Mouse (Mus musculus) left cerebral cortex, adult 9 months (tissue): Measurements from ENCODE around the gene 4930539E08Rik.

Experiments used
- DNase-seq, 2 experiments: peaks; one replicate each; pipeline ENCODE4 v3.0.0; 2022; ENCODE audit warnings: low spot score in 2 of 2

Gene 4930539E08Rik

GRCm38 (mm10) chr17:28915060-28915628 is at the start of gene 4930539E08Rik:
TSS of gene 4930539E08Rik (minus strand) at chr17:28915324.
- DNase-seq: no peak

DNA sequence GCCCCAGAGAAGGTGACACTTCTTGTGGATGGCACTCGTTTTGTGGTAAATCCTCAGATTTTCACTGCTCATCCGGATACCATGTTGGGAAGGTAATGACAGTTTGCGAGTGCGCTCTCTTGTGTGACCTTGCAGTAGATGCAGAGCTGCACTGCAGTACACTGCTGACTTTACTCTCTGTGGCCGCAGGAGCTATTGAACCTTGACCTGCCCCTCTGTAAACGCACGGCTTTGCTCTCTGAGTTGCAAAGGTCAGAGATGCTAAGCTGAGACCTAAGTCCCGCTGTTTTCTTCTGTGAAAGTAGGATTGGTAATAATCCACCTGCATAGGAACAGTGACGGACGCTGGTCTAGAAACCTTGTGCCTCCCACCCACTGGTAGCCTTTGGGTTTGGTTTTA is 46.5 kb upstream of the 4930539E08Rik start:
- no peak for DNase-seq

- DNase-seq: no peak
Measured at GRCm38 (mm10) chr17:28960597-28960996, 45.5 kb upstream of the 4930539E08Rik start.

DNA sequence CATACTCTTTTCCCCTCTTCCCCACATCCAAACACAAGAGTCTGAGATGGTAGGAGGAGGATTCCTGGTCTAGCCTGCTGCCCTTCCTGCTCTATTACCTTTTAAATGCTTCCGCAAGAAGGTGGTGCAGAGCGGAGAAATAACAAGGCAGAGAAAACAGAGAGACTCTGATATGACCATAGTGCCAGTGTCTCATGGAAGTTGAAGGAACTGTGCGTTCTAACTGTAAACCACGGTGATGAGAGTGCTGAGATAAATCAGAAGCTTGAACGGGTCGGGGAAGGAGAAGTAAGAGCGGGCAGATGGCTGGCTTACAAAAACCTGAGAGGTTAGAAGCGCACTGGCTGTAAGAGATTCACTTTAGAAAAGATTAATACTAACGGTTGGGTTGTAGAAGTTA is 39.3 kb upstream of the 4930539E08Rik start:
- no peak for DNase-seq

- DNase-seq: no peak
Measured at GRCm38 (mm10) chr17:28953251-28953650, 38.1 kb upstream of the 4930539E08Rik start.

GRCm38 (mm10) chr17:28951831-28952799 is 37.0 kb upstream of the 4930539E08Rik start, which contains the start of gene Kctd20:
TSS of gene Kctd20 (plus strand) at chr17:28951950.
- peak; percentile 55 to 88 for DNase-seq

- DNase-seq: no peak
Measured at GRCm38 (mm10) chr17:28950751-28951150, 35.6 kb upstream of the 4930539E08Rik start.

GRCm38 (mm10) chr17:28948661-28949060 is 33.5 kb upstream of the 4930539E08Rik start:
- DNase-seq: no peak

DNA sequence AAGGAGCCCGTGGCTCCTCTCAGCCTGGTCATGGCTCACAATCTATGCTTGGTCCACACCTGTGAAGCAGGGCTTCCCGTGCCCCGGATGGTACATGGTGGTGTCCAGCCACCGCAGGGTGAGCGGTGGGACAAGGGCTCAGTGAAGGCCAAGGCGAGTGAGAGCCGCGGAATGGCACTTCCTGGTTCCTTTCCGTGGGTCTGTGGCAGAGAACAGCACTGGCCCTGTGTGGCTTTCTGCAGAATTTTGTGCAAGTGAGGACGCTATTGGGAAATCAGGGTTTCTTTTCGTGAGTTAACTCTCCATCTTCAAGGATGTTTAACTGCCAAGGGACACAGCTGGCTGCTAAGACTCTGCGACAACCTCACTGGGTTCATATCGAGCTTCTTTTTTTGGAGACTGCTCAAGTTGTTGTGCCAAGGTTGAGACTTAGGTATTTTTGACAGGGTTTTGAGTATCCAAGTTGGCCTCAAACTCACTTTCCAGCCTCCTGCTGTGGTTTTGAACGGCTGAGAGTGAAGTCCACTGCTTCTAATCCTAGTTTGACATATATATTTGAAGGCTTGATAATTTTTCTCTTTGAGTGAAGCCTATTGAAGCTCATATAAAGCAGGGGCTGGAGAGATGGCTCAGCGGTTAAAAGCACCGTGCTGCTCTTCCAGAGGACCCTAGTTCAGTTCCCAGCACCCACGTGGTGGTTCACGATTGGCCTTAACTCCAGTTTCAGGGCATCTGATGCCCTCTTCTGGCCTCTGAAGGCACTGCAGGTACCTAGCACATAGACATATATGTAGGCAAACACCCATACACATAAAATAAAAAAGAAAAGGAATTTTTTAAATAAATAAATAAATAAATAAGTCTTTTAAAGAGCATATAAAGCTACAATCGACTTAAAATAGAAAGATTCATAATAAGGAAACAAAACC is 32.2 kb upstream of the 4930539E08Rik start:
- DNase-seq: no peak

DNA sequence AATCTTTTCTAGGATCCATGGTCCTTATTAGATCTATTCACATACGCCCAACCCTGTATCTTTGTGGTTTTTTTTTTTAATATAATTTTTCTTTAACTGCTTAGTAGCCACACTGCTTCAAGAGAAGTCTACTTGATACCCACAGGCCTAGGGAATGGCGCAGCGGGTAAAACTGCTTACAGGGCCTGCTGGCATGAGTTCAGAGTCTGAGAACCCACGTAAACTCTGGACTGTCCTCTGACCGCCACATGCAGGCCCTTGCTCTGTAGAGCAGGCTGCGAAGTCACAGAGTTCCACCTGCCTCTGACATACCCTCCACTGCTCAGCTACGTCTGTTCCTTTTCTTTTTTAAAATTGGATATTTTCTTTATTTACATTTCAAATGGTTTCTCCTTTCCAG is 29.4 kb upstream of the 4930539E08Rik start:
- DNase-seq: no peak

DNA sequence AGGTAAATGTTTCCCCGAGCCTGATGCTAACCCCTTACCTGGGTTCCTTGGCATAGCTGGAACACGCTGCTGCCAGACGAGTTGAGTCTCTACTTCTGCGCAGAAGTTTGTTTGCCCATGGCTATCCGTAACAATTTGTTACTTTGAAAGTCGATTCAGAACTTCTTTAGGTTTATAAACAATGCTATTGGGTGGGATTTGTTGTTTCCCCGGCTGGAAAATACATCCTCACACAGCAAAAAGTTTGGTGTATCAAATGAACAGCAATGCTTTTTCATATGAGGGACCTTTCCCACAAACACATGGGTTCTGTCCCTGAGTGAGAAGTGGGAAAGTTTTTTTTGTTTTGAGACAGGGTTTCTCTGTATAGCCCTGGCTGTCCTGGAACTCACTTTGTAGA is 28.6 kb upstream of the 4930539E08Rik start, which contains the start of gene Pxt1:
Gene Pxt1, minus strand, starts transcription at position 101 of the 400 bp plus-strand sequence.
- no peak for DNase-seq

GRCm38 (mm10) chr17:28942101-28942500 is 27.0 kb upstream of the 4930539E08Rik start:
- no peak for DNase-seq

- no peak for DNase-seq
Measured at GRCm38 (mm10) chr17:28940776-28941555, 25.8 kb upstream of the 4930539E08Rik start.

GRCm38 (mm10) chr17:28936622-28937345 is 21.7 kb upstream of the 4930539E08Rik start:
- DNase-seq: no peak

- no peak for DNase-seq
Measured at GRCm38 (mm10) chr17:28936133-28936532, 21.0 kb upstream of the 4930539E08Rik start.

GRCm38 (mm10) chr17:28934120-28934916 is 19.2 kb upstream of the 4930539E08Rik start:
- DNase-seq: no peak

DNA sequence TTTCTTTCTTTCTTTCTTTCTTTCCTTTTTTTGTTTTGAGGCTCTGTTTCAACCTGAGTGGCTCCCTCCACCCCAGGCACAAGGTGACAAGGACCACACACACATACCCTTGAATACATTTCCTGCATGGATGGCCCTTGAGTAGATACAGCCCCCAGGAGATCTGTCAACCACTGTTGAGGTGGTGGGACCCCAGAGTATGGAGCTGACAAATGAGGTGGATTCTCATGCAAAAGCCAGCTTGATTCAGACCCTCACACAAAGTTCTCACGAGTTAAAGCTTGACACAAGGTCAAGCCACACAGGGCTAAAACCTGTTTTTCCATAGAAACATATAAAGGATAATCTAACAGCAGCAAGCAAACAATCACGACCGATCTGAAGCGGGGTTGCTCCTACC is 17.1 kb upstream of the 4930539E08Rik start:
- DNase-seq: no peak

GRCm38 (mm10) chr17:28931436-28932211 is 16.5 kb upstream of the 4930539E08Rik start:
- DNase-seq: no peak
